Mouse (Mus musculus) embryonic facial prominence, embryonic 11.5 days (tissue): ENCODE data around the gene Upk3a. TPM values are rescaled to one million over a fixed set of nuclear protein-coding genes. Genes with fewer than 3 reads are reported as not detected.
"Not testable (repeated sequence)": the region's sequence is repeated elsewhere in the genome, so short reads cannot be mapped to it uniquely, and the experiment has no call there.

Source experiments
- ATAC-seq: fragments of 200-750 bp; cut with Nextera tagmentation; replicated peaks from 2 replicates; pipeline ENCODE4 v1.8.0; 2017; ENCODE audit warnings: low read depth; ENCODE audit not compliant: insufficient number of reproducible peaks, low FRiP score, low TSS enrichment
- DNase-seq: peaks from one replicate; pipeline ENCODE4 v3.0.0-alpha.2; 2015; ENCODE audit warnings: low spot score
- H3K27ac ChIP-seq: fragments of 300-500 bp; sonication (generic); replicated peaks from 2 replicates; pipeline ENCODE4 v1.5.1; 2014; ENCODE audit warnings: mild to moderate bottlenecking, low read depth, low read length, control low read depth
- H3K27me3 ChIP-seq: fragments of 300-500 bp; sonication (generic); 2 replicates; pipeline ENCODE4 v1.6.1; 2014; ENCODE audit warnings: mild to moderate bottlenecking, low read length, moderate library complexity, mixed read lengths; ENCODE audit not compliant: control insufficient read depth, insufficient read depth
- H3K36me3 ChIP-seq: fragments of 300-500 bp; sonication (generic); replicated peaks from 2 replicates; pipeline ENCODE4 v1.6.1; 2014; ENCODE audit warnings: low read depth, mild to moderate bottlenecking, low read length, moderate library complexity, mixed read lengths; ENCODE audit not compliant: control insufficient read depth, insufficient read depth
- H3K4me1 ChIP-seq: fragments of 300-500 bp; sonication (generic); 2 replicates; pipeline ENCODE4 v1.6.1; 2014; ENCODE audit warnings: low read length, mixed read lengths; ENCODE audit not compliant: control insufficient read depth, insufficient read depth
- H3K4me2 ChIP-seq: fragments of 300-500 bp; sonication (generic); 2 replicates; pipeline ENCODE4 v1.6.1; 2014; ENCODE audit warnings: low read depth, mild to moderate bottlenecking, control low read depth, low read length, moderate library complexity
- H3K4me3 ChIP-seq: fragments of 300-500 bp; sonication (generic); 2 replicates; pipeline ENCODE4 v1.5.1; 2014; ENCODE audit warnings: low read depth, low read length, control low read depth
- H3K9ac ChIP-seq: fragments of 300-500 bp; sonication (generic); replicated peaks from 2 replicates; pipeline ENCODE4 v1.6.1; 2014; ENCODE audit warnings: mild to moderate bottlenecking, control low read depth, low read length
- H3K9me3 ChIP-seq: fragments of 300-500 bp; sonication (generic); replicated peaks from 2 replicates; pipeline ENCODE4 v1.6.1; 2016; ENCODE audit warnings: mild to moderate bottlenecking, low read length, inconsistent platforms, mixed read lengths; ENCODE audit not compliant: control insufficient read depth
- WGBS: fragments of 180-500 bp; shearing (Covaris S2); extraction: QIAGEN DNeasy Blood & Tissue Kit; methylation state at CpG from one replicate; pipeline ENCODE4 v1.1.7; 2014; 5-methylcytosine and 5-hydroxymethylcytosine counted together
- polyA plus RNA-seq: library from polyadenylated mRNA; unstranded; fragments of >200 nt; fragmentation: Nextera tagmentation; extraction: Ambion mirVana; gene quantifications from 2 replicates; pipeline ENCODE4 v1.2.1, GENCODE M21; 2014

Upk3a gene
- polyA plus RNA-seq, 1 experiment from 2014 or later: not detected

GRCm38 (mm10) chr15:85033916-85034315 is 17.0 kb downstream of the Upk3a start:
- not testable (repeated sequence) for H3K4me2 ChIP-seq, H3K4me1 ChIP-seq, H3K27ac ChIP-seq, H3K27me3 ChIP-seq, H3K9me3 ChIP-seq, DNase-seq, H3K36me3 ChIP-seq, H3K9ac ChIP-seq, ATAC-seq, H3K4me3 ChIP-seq
- WGBS: 39% methylated on average over 7 of the region's 7 CpGs

GRCm38 (mm10) chr15:85036566-85037342 is 19.8 kb downstream of the Upk3a start:
- Histone ChIP-seq H3K27ac (no peak overlapping the region), H3K4me3 (peak overlapping the region; percentile 78), H3K9ac (peak overlapping the region; percentile 84), H3K36me3 (no peaks in the 10 kb centered on the region), H3K4me2 (peak overlapping the region; percentile 89), H3K4me1 (no peaks in the 10 kb centered on the region; the same call in 1 of the 2 replicates), H3K9me3 (no peaks in the 10 kb centered on the region), H3K27me3 (no peaks in the 10 kb centered on the region)
- peak; percentile 88 for ATAC-seq
- DNase-seq: peak; percentile 98
- under 1% methylated on average over 73 of the region's 75 CpGs for WGBS

- peak; percentile 61; the same call in 1 of the 2 replicates for ATAC-seq
- Histone ChIP-seq H3K27me3 (no peaks in the 10 kb centered on the region), H3K4me1 (no peaks in the 10 kb centered on the region; the same call in 1 of the 2 replicates), H3K9ac (peak overlapping the region; percentile 84), H3K4me2 (peak overlapping the region; percentile 89), H3K4me3 (peak overlapping the region; percentile 78), H3K9me3 (no peaks in the 10 kb centered on the region), H3K27ac (no peak overlapping the region), H3K36me3 (no peaks in the 10 kb centered on the region)
- DNase-seq: no peak
- WGBS: 5% methylated on average over 8 of the region's 8 CpGs
These were observed 20.4 kb downstream of the Upk3a start for GRCm38 (mm10) chr15:85037343-85037690.

- 85% methylated on average over 10 of the region's 10 CpGs for WGBS
These were observed 24.7 kb downstream of the Upk3a start for GRCm38 (mm10) chr15:85041546-85042225.

GRCm38 (mm10) chr15:85042361-85042954 is 25.5 kb downstream of the Upk3a start:
- Histone ChIP-seq H3K4me2 (no peak overlapping the region), H3K27me3 (no peaks in the 10 kb centered on the region), H3K9me3 (no peaks in the 10 kb centered on the region), H3K36me3 (no peaks in the 10 kb centered on the region), H3K4me3 (no peak overlapping the region), H3K4me1 (no peaks in the 10 kb centered on the region), H3K9ac (no peak overlapping the region), H3K27ac (no peak overlapping the region)
- DNase-seq (peak; percentile 83), ATAC-seq (no peak; the same call in 1 of the 2 replicates)
- 13% methylated on average over 4 of the region's 4 CpGs for WGBS

More at GRCm38 (mm10) chr15:85041546-85042225, 24.7 kb downstream of the Upk3a start:
- H3K9me3 ChIP-seq: no peaks in the 10 kb centered on the region
- H3K27me3 ChIP-seq: no peaks in the 10 kb centered on the region
- no peaks in the 10 kb centered on the region for H3K4me1 ChIP-seq
- H3K4me3 ChIP-seq: no peak overlapping the region
- H3K9ac ChIP-seq: no peak overlapping the region
- no peak overlapping the region for H3K27ac ChIP-seq
- H3K36me3 ChIP-seq: no peaks in the 10 kb centered on the region
- H3K4me2 ChIP-seq: no peak overlapping the region
- ATAC-seq: no peak
- DNase-seq: no peak

- 64% methylated on average over 5 of the region's 5 CpGs for WGBS
- H3K4me1 ChIP-seq: no peaks in the 10 kb centered on the region
- no peak overlapping the region for H3K9ac ChIP-seq
- H3K27me3 ChIP-seq: no peaks in the 10 kb centered on the region
- H3K4me3 ChIP-seq: no peak overlapping the region
- no peaks in the 10 kb centered on the region for H3K9me3 ChIP-seq
- no peaks in the 10 kb centered on the region for H3K36me3 ChIP-seq
- H3K4me2 ChIP-seq: no peak overlapping the region
- H3K27ac ChIP-seq: no peak overlapping the region
- DNase-seq (no peak), ATAC-seq (no peak)
These were observed 26.2 kb downstream of the Upk3a start for GRCm38 (mm10) chr15:85043116-85043515.

GRCm38 (mm10) chr15:85043761-85044160 is 26.8 kb downstream of the Upk3a start:
- no peak for ATAC-seq
- 75% methylated on average over 5 of the region's 5 CpGs for WGBS
- Histone ChIP-seq H3K36me3 (no peaks in the 10 kb centered on the region), H3K4me3 (no peak overlapping the region), H3K9me3 (no peaks in the 10 kb centered on the region), H3K4me2 (no peak overlapping the region), H3K9ac (no peak overlapping the region), H3K27me3 (no peaks in the 10 kb centered on the region), H3K27ac (no peak overlapping the region), H3K4me1 (no peaks in the 10 kb centered on the region)
- no peak for DNase-seq
